Mouse (Mus musculus) left cerebral cortex, adult 2 months (tissue): ENCODE measurements around the gene Gm10961. TPM values are rescaled to one million over a fixed set of nuclear protein-coding genes. Genes with fewer than 3 reads are reported as not detected.
A peak's percentile ranks its signal among the peaks of the same experiment; 100 is the strongest.

Experiments used
- DNase-seq, 2 experiments: peaks; one replicate each; pipeline ENCODE4 v3.0.0; 2021 to 2022; ENCODE audit warnings: low spot score in 2 of 2, mixed read lengths in 1 of 2; ENCODE audit errors: extremely low spot score in 1 of 2
- H3K27ac ChIP-seq: fragments of 200-600 bp; 2 replicates; pipeline ENCODE4 v1.8.1; 2022
- H3K4me3 ChIP-seq: fragments of 200-600 bp; 2 replicates; pipeline ENCODE4 v1.8.1; 2022
- CTCF ChIP-seq: fragments of 200-600 bp; IDR thresholded peaks from 2 replicates; pipeline ENCODE4 v1.8.1; 2022; ENCODE audit warnings: antibody characterized with exemption, mild to moderate bottlenecking, moderate library complexity
- intact Hi-C: fragments of 180-260 bp; cut with DNase I; formaldehyde crosslinking; loops from one replicate; pipeline ENCODE4 v1.15.1; 2025
- long read RNA-seq, 2 experiments: library from polyadenylated mRNA; stranded (forward); transcript quantifications; one replicate each; pipeline ENCODE4 v2.0.0; 2021; ENCODE audit warnings: borderline mapping rate in 2 of 2
- total RNA-seq, 2 experiments: library from RNA; stranded (reverse); gene quantifications; 2 replicates each; pipeline ENCODE4 v1.2.3; 2021

The Gm10961 gene
- total RNA-seq: not detected
- long read RNA-seq, experiment 1: 0 reads
- long read RNA-seq, experiment 2: 0 reads

GRCm38 (mm10) chr3:107630682-107631522 is at the start of gene Gm10961:
TSS of gene Gm10961 (plus strand) at chr3:107631322.
- Histone ChIP-seq H3K4me3 (peak within 1 kb of the TSS; percentile 99), H3K27ac (peak within 1 kb of the TSS; percentile 90)
- intact Hi-C loops: loop anchor here (5.0 to 10.0 kb wide), 2 partner anchors 51 to 234 kb away; no protein-coding TSS in a partner anchor
- TF ChIP-seq CTCF: no peak
- peak; percentile 42 to 48 for DNase-seq

DNA sequence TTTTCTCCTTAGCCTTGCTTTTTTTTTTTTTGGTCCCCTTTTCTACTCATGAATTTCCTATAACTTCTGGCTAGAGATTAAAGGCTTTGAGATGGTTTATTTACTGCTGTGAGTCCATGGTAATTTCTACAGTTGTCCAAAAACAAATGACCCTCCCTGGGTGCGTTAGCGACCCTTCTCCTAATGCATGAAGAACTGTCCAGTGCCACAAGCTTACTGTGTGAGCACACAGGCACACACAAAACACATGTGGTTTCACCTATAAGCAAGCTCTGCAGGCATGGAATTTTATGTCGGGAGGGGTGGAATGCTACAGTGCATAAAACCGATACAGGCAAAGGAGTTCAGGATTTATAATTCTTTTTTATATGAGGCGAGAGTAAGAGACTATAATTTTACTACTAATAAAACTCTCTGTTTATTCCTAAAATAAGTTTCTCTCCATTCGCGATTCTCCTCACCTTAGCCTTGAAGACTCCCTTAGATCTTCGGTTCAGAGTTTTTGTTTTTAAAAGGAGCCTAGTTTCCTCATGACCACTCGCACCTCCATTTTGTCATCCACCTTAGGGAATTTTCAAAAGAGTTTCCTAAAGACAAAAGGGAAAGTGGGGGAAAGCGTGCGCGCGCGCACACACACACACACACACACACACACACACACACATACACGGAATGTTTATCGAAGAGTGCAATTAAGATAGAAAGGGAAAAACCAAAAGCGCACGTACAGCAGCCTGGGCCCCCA is 48.8 kb upstream of the Gm10961 start:
- intact Hi-C loops: no loop called here
- no peak for TF ChIP-seq CTCF
- DNase-seq: no peak
- H3K4me3 ChIP-seq: peak overlapping the region; percentile 34
- no peak overlapping the region for H3K27ac ChIP-seq

GRCm38 (mm10) chr3:107582875-107583767 is 48.0 kb upstream of the Gm10961 start:
- Histone ChIP-seq H3K4me3 (peak overlapping the region; percentile 34), H3K27ac (no peak overlapping the region)
- no peak; the same call in 1 of the 2 replicates for TF ChIP-seq CTCF
- no peak for DNase-seq
- intact Hi-C loops: no loop called here

GRCm38 (mm10) chr3:107583893-107584292 is 47.2 kb upstream of the Gm10961 start:
- no peak overlapping the region for H3K27ac ChIP-seq
- no peak for DNase-seq
- no peak for TF ChIP-seq CTCF
- intact Hi-C loops: no loop called here
- no peak overlapping the region for H3K4me3 ChIP-seq

GRCm38 (mm10) chr3:107586504-107586903 is 44.6 kb upstream of the Gm10961 start:
- no peak for DNase-seq
- no peak overlapping the region for H3K4me3 ChIP-seq
- no peak overlapping the region for H3K27ac ChIP-seq
- intact Hi-C loops: no loop called here
- TF ChIP-seq CTCF: no peak

DNA sequence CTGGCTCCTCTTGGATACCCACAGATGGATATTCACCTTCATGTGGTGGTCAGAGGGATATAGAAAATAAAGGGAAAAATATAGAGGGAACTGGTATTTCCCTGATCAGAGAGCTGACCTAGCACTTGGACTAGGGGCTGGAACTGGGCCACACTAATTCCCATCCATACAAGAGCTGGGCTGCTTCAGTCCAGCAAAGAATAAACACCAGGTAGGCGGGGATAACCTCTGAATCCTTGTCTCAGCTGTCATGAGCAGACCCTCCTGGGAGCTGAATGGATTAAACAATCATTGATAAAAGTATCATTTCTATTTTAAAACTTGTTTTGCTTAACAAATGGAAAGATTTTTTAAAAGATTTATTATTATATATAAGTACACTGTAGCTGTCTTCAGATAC is 39.5 kb upstream of the Gm10961 start:
- DNase-seq: no peak
- Histone ChIP-seq H3K4me3 (no peak overlapping the region), H3K27ac (no peak overlapping the region)
- no peak for TF ChIP-seq CTCF
- intact Hi-C loops: no loop called here

DNA sequence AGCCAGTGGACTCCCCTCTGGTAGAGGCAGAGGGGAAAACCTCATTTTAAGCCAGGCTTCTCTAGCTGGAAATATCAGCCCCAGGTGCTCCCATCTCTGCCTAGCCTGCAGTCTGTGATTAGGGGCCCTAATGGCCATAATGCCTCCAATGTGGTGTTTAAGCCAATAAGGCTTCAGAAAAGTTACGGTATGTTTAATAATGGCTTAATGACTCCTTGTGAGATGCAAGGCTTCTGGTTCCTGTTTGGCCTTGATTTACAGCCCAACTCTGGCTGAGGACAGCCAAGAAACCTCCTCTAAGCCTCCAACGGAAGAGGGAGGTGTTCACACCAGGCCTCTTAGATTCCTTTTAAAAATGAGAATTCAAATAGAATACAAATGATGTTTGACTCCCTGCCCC is 37.5 kb upstream of the Gm10961 start:
- no peak for TF ChIP-seq CTCF
- H3K27ac ChIP-seq: no peak overlapping the region
- H3K4me3 ChIP-seq: no peak overlapping the region
- intact Hi-C loops: no loop called here
- DNase-seq: no peak

- Histone ChIP-seq H3K4me3 (peak within 1 kb of the TSS; percentile 31), H3K27ac (no peak within 1 kb of the TSS; the same call in 1 of the 2 replicates)
- intact Hi-C loops: no loop called here
- no peak for TF ChIP-seq CTCF
- no peak for DNase-seq
Observed at GRCm38 (mm10) chr3:107594662-107595263, 36.4 kb upstream of the Gm10961 start, which contains the start of gene Alx3. TSS of gene Alx3 (plus strand) at chr3:107595031.

GRCm38 (mm10) chr3:107595264-107595937 is 35.7 kb upstream of the Gm10961 start:
- intact Hi-C loops: no loop called here
- Histone ChIP-seq H3K27ac (no peak overlapping the region; the same call in 1 of the 2 replicates), H3K4me3 (peak overlapping the region; percentile 31)
- TF ChIP-seq CTCF: no peak
- no peak for DNase-seq

- H3K27ac ChIP-seq: no peak overlapping the region; the same call in 1 of the 2 replicates
- no peak for DNase-seq
- intact Hi-C loops: no loop called here
- H3K4me3 ChIP-seq: no peak overlapping the region
- no peak for TF ChIP-seq CTCF
Observed at GRCm38 (mm10) chr3:107595938-107596461, 35.1 kb upstream of the Gm10961 start.
